Mouse (Mus musculus) layer of hippocampus, adult 8-10 months (tissue): ENCODE results near the gene Mbnl1. TPM values are rescaled to one million over a fixed set of nuclear protein-coding genes. Genes with fewer than 3 reads are reported as not detected.

Source experiments
- DNase-seq, 2 experiments: peaks; one replicate each; pipeline ENCODE4 v3.0.0; 2022; ENCODE audit warnings: low spot score in 2 of 2
- total RNA-seq, 4 experiments: library from RNA; stranded (reverse); gene quantifications; 2 replicates each; pipeline ENCODE4 v1.2.4; 2022

Mbnl1 gene
- total RNA-seq, 4 experiments from 2014 or later = 160 to 169 (median 162) TPM

GRCm38 (mm10) chr3:60516054-60516674 lies 43.5 kb downstream of the Mbnl1 start:
- DNase-seq = no peak

GRCm38 (mm10) chr3:60517234-60517787 lies 44.7 kb downstream of the Mbnl1 start:
- DNase-seq = no peak

GRCm38 (mm10) chr3:60519337-60519736 lies 46.7 kb downstream of the Mbnl1 start:
- DNase-seq = no peak

GRCm38 (mm10) chr3:60524127-60524526 lies 51.5 kb downstream of the Mbnl1 start:
- DNase-seq = no peak

GRCm38 (mm10) chr3:60531286-60531685 lies 58.7 kb downstream of the Mbnl1 start:
- DNase-seq = no peak

- no peak for DNase-seq
These were observed 59.2 kb downstream of the Mbnl1 start for GRCm38 (mm10) chr3:60531826-60532225.

GRCm38 (mm10) chr3:60535224-60535623 lies 62.6 kb downstream of the Mbnl1 start:
- DNase-seq = no peak

- DNase-seq = no peak
These were observed 64.4 kb downstream of the Mbnl1 start for GRCm38 (mm10) chr3:60537063-60537462.

GRCm38 (mm10) chr3:60538214-60538971 lies 65.8 kb downstream of the Mbnl1 start:
- no peak for DNase-seq

- DNase-seq = no peak
These were observed 68.5 kb downstream of the Mbnl1 start for GRCm38 (mm10) chr3:60541121-60541520.

GRCm38 (mm10) chr3:60546196-60546595 lies 73.6 kb downstream of the Mbnl1 start:
- no peak for DNase-seq

GRCm38 (mm10) chr3:60546904-60547303 lies 74.3 kb downstream of the Mbnl1 start:
- DNase-seq = no peak

GRCm38 (mm10) chr3:60550492-60550891 lies 77.9 kb downstream of the Mbnl1 start:
- DNase-seq = no peak

GRCm38 (mm10) chr3:60551650-60552049 lies 79.0 kb downstream of the Mbnl1 start:
- no peak for DNase-seq

GRCm38 (mm10) chr3:60553011-60553410 lies 80.4 kb downstream of the Mbnl1 start:
- DNase-seq = no peak

- DNase-seq = no peak
These were observed 84.0 kb downstream of the Mbnl1 start for GRCm38 (mm10) chr3:60556596-60556995.

- DNase-seq = no peak
These were observed 85.7 kb downstream of the Mbnl1 start for GRCm38 (mm10) chr3:60558252-60558862.

- no peak for DNase-seq
These were observed 87.1 kb downstream of the Mbnl1 start for GRCm38 (mm10) chr3:60559762-60560161.

- DNase-seq = no peak
These were observed 91.1 kb downstream of the Mbnl1 start for GRCm38 (mm10) chr3:60563529-60564243.

GRCm38 (mm10) chr3:60564244-60564643 lies 91.6 kb downstream of the Mbnl1 start:
- no peak for DNase-seq

- no peak for DNase-seq
These were observed 92.6 kb downstream of the Mbnl1 start for GRCm38 (mm10) chr3:60565204-60565603.

- DNase-seq = no peak
These were observed 93.3 kb downstream of the Mbnl1 start for GRCm38 (mm10) chr3:60565950-60566349.
